Mouse (Mus musculus) T-helper 17 cell (primary cell): ENCODE measurements around the gene Pcsk4.

Source experiments
- in situ Hi-C, 2 experiments: fragments of 300-600 bp; cut with MboI, MseI; formaldehyde crosslinking; loops; 1 replicate in 1 of 2; 2 replicates in 1 of 2; pipeline ENCODE4 v1.15.1; 2025; ENCODE audit warnings: high pct_unique_total_duplicates in 2 of 2

The Pcsk4 gene

GRCm38 (mm10) chr10:80299301-80299700 is 30.0 kb downstream of the Pcsk4 start:
- in situ Hi-C loops, result no loop called here

DNA sequence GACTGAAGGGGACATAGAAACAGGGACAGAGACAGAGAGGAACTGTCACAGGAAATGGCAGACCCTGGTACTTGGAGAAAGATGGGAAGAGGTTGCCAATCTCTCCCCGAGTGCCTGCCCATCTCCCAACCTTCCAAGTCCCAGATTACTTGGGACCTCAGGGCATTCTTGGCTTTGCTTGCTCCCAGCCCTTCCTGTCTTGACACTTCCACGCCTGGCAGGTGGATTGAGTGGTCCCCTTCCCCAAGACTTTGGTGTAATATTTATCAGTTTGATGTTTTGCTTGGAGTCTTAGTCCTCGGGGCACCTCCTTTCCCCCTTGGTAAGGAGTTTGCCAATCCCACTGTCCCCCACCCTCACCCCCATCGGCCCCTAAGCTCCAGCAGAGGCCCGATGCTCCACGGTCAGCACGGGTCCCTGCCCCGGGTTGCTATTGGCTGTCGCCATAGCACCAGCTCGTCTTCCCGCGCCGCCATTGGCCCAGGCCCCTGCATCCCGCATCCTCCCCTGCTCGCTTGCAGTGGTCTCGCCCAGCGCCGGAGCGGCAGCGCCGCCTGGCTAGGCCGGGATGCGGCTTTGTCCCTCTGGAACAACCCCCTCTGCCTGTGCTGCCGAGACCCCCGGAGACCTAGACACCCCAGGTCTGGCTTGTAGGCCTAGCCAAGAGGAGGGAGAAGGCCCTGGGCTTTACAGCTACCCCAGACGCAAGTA is 30.6 kb downstream of the Pcsk4 start:
- in situ Hi-C loops, result no loop called here

- in situ Hi-C loops, result no loop called here
Measured at GRCm38 (mm10) chr10:80297526-80298133, 31.7 kb downstream of the Pcsk4 start.

GRCm38 (mm10) chr10:80296824-80297223 is 32.5 kb downstream of the Pcsk4 start:
- in situ Hi-C loops, result no loop called here

DNA sequence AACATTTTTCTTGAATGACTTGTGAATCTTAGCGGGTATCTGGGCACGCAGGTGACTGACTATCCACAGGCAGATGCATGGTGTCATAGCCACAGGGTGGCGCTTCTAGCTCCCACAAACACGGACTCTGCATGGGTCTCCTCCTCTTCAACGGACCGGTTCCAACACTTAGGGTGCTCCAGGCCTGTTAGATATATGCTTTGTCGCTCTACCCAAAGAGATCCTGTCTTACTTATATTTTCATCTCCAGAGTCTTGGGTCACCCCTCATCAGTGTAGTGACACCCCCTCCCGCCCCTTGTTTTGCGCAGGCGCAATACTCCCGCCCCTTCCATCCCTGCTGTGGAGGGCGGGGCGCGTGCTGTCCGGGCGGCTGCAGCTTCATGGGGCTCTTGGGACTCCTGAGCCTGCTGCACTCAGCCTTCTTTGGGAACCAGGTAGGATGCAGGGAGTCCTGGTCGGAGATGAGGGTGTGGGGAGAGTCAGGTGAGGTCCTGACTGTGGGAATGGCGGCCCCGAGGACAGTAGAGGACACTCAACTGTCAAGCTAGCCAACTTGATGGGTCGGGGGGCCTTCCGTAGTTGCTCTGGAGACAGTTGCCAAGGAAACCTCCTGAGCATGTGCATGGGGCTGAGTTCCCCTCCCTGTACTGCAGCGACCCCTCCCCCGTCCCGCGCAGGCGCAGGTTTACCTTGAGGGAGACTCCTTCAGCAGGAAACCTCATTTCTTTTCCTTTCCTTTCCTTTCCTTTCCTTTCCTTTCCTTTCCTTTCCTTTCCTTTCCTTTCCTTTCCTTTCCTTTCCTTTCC is 33.5 kb downstream of the Pcsk4 start, which contains the start of gene Apc2:
Gene Apc2 (plus strand): TSS at position 360 of the 808 bp plus-strand sequence.
- in situ Hi-C loops, result no loop called here

- in situ Hi-C loops, result no loop called here
Measured at GRCm38 (mm10) chr10:80294788-80295303, 34.5 kb downstream of the Pcsk4 start.

DNA sequence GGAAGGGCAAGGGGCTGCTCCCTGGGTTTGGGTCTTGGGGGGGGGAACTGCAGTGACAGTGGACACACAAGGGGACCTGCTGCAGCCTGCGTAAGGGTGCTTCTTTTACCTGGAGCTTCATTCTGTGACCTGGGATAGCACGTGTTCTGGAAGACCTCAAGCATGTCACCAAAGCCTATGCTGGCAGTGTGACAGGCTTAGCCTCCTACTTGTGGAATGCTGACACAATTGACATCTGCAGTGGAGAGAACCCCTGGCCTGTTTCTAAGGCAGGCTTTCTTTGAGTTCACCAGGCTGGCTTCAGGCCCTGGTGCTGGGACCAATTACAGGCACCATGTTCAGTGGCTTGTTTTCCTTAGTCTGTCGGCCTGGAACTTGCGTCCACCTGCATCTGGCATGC is 35.0 kb downstream of the Pcsk4 start:
- in situ Hi-C loops, result no loop called here

DNA sequence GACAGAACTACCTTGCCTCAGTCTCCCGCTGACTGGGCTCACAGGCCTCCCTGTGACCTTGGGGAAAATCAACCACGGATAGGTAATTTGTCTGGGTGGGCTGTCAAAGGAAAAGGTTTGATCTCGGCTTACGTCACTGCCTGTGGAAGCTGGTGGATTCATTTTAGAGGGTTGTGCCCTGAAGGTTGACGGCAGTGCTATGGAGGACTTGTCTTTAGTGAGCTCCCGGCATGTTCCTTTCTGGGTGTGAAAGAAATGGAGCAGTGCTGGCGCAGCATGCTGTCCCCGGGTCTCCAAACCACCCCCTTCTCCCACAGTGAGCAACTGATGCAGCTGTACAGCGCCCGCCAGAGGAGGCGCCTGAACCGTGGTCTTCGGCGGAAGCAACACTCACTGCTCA is 36.0 kb downstream of the Pcsk4 start:
- in situ Hi-C loops, result no loop called here

- in situ Hi-C loops, result no loop called here
Measured at GRCm38 (mm10) chr10:80292251-80293146, 36.8 kb downstream of the Pcsk4 start, which contains the start of gene Rps15. TSS of gene Rps15 (plus strand) at chr10:80292453.

DNA sequence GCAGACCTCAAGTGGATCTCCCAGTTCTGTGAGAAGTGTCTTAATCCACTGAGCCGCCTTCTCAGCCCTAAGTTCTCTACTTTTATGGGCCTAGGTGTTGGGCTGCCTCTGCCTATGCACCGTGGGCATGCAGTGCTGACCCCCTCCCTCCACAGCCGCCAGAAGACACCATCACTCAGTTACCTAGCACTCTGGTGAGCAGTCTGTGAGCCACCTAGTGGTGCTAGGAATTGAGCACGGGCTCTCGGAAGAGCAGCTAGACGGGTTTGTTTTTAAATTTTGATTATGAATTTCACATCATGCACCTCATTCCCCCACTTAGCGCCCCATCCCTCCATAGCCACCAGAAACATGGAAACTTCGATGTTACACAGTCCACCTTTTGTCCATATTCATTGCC is 40.6 kb downstream of the Pcsk4 start:
- in situ Hi-C loops, result no loop called here

GRCm38 (mm10) chr10:80288097-80288496 is 41.2 kb downstream of the Pcsk4 start:
- in situ Hi-C loops, result no loop called here

- in situ Hi-C loops, result no loop called here
Measured at GRCm38 (mm10) chr10:80285222-80286070, 43.9 kb downstream of the Pcsk4 start.

GRCm38 (mm10) chr10:80282481-80283441 is 46.5 kb downstream of the Pcsk4 start:
- in situ Hi-C loops, result no loop called here

DNA sequence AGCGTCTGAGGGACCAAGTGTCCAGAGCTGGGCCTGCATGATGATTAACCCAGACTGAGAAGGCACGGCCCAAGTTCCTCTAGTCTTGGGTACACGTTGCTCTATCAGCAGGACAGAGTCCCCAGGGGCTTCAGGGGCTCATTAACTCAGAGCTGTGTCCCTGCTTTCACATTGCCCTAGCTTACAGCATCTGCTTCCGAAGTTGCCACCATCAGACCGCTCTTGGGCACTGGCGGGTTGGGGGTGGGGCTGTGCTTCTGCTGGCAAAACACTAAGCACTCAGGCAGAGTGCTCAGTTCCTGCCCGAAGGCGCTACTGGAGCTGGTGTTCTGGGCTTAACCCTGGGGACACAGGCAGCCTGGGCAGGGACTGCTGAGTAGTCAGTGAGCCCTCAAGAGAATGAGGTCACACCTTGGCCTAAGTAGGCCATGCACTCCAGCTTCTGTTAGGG is 47.4 kb downstream of the Pcsk4 start:
- in situ Hi-C loops, result no loop called here

DNA sequence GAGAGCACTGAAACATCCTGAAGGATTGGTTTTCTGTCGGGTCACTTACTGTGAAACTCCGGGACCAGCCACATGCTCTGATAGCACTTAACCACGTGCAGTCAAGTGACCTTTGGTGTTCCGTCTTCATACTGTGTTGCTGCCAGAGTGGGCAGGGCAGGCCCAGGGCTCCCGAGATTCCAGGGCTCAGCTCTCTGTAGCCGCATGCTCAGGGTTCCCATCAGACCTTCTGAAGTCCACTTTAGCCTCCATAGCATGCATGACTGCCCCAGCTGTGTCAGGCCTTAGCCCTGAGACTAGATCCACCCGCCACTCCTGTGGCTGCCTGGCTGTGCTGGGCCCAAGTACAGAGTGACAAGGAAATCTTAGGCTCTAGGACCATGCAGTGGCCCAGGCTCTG is 48.0 kb downstream of the Pcsk4 start:
- in situ Hi-C loops, result no loop called here

DNA sequence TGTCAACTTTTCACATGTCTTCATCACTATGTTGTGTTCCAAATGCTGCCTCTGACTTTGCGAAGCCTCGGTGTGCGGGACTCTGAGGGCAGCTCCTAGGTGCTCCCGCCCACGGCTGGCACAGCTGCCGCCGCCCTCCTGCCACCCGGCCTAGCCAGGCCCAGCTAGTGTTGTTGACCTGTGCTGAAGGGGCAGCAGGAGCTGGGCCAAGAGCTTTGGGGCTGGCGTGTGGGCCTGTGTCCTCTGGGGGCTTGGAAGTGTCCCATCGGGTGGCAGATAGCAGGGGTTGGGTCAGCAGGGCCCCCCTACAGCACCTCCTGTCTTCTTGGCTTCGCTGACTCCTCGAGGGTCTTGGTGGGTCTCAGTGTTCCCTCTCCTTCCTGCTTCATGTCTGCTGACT is 50.0 kb downstream of the Pcsk4 start:
- in situ Hi-C loops, result no loop called here

- in situ Hi-C loops, result no loop called here
Measured at GRCm38 (mm10) chr10:80278390-80278789, 50.9 kb downstream of the Pcsk4 start.

- in situ Hi-C loops, result no loop called here
Measured at GRCm38 (mm10) chr10:80276238-80276637, 53.1 kb downstream of the Pcsk4 start.

DNA sequence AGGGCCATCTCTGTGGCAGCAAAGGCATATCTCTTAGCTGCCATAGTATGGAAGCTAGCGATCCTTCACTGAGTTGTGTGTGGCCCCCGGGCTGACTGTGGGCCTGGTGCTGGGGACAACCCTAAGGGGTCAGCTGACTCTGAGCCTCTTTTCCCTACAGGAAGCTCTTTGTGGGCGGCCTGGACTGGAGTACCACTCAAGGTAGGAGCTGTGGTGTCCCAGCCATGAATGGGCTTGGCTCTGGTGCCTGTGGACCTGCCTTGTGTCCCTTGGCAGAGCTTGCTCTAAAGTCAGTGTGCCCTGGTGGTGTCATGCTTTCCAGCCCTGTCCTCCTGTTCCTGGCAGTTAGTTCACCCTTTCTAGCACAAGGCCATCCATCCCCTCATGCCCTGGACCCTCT is 55.5 kb downstream of the Pcsk4 start:
- in situ Hi-C loops, result no loop called here
